ENCODE assay signal across 8 mouse cellular contexts in the genomic region with DNA sequence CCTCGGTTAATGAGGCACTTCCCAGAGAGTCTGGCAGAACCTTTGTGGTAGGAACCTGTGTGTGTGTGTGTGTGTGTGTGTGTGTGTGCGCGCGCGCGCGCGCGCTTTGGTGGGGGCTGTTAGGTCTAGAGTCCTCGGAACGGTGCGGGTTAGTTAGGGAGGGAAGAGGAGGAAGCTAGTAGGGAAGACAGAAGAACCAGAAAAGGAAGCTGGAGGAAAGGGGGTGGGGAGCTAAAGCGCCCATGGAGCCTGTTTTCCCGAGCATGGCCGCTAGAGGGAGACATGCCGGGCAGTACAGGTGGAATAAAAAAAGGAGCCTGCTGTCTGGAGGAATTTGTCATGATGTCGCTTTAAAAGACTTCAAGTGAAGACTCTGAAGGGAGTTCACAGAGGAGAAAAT. TPM values are rescaled to one million over a fixed set of nuclear protein-coding genes. Genes with fewer than 3 reads are reported as not detected.
DNase-seq lines count a peak whose midpoint lies in the region; ATAC-seq and TF ChIP-seq lines count a peak whose summit lies in the region.

No protein-coding gene starts in this region.

- ATAC-seq in embryonic facial prominence, embryonic 12.5 days (ENCODE audit: insufficient number of reproducible peaks, insufficient read depth, low FRiP score, low TSS enrichment): no peak
- no peak for ATAC-seq in heart, postnatal 0 days (ENCODE audit: insufficient read depth, low read depth)
- no peak for ATAC-seq in liver, embryonic 14.5 days (ENCODE audit: insufficient read depth)

- TF ChIP-seq POLR2A in olfactory bulb, adult 2 months (IDR thresholded peaks at IDR 0.05; ENCODE audit: insufficient read depth, low read depth, low read length): no peak

- H3K4me2 ChIP-seq in embryonic facial prominence, embryonic 12.5 days (replicated peaks): peak overlapping the region; percentile 54
- H3K4me2 ChIP-seq in heart, postnatal 0 days (ENCODE audit: low read depth, low read length): peak overlapping the region; percentile 23; the same call in 1 of the 2 replicates
- H3K4me2 ChIP-seq in liver, embryonic 14.5 days (ENCODE audit: low read depth): no peak overlapping the region

- no peaks in the 10 kb centered on the region for H3K36me3 ChIP-seq in C2C12 (ENCODE audit: control insufficient read depth, insufficient read depth)
- H3K36me3 ChIP-seq in embryonic facial prominence, embryonic 12.5 days: no peaks in the 10 kb centered on the region
- no peaks in the 10 kb centered on the region for H3K36me3 ChIP-seq in heart, postnatal 0 days (replicated peaks; ENCODE audit: control insufficient read depth, insufficient read depth, low read length)
- H3K36me3 ChIP-seq in liver, embryonic 14.5 days (replicated peaks; ENCODE audit: control insufficient read depth, insufficient read depth, low read depth): no peaks in the 10 kb centered on the region

- DNase-seq in adrenal gland, postnatal 10 days: peak; percentile 78
- peak; percentile 29 for DNase-seq in heart, postnatal 0 days (ENCODE audit: low spot score)
- peak; percentile 50 to 61 for DNase-seq in kidney, postnatal 25 days
- peak in 1 of 3 experiments; percentile 6 for DNase-seq in liver, embryonic 14.5 days (ENCODE audit: low read depth in 3 of 3, low spot score in 3 of 3)
- DNase-seq in spleen, postnatal 36 days (ENCODE audit: low spot score in 2 of 2): no peak

- no peaks in the 10 kb centered on the region for H3K79me2 ChIP-seq in C2C12 (ENCODE audit: control insufficient read depth, insufficient read depth)

- peaks cover 8% of the 10 kb centered on the region; the same call in 1 of the 2 replicates for H3K4me1 ChIP-seq in embryonic facial prominence, embryonic 12.5 days
- no peaks in the 10 kb centered on the region; the same call in 1 of the 2 replicates for H3K4me1 ChIP-seq in heart, postnatal 0 days (ENCODE audit: control insufficient read depth, insufficient read depth)
- H3K4me1 ChIP-seq in liver, embryonic 14.5 days (replicated peaks; ENCODE audit: control insufficient read depth in 2 of 2, insufficient read depth in 2 of 2, low read length in 1 of 2): no peaks in the 10 kb centered on the region
- peaks cover 14% of the 10 kb centered on the region for H3K4me1 ChIP-seq in olfactory bulb, adult 2 months (ENCODE audit: control insufficient read depth, insufficient read depth, low read length)

- no peak for TF ChIP-seq EP300 in heart, postnatal 0 days (IDR thresholded peaks at IDR 0.05; ENCODE audit: low read depth)
- TF ChIP-seq EP300 in liver, embryonic 14.5 days (IDR thresholded peaks at IDR 0.05; ENCODE audit: low read depth): no peak

- H3ac ChIP-seq in C2C12 (ENCODE audit: control insufficient read depth, insufficient read length, low read depth): no peak overlapping the region

- H3K79me3 ChIP-seq in C2C12 (ENCODE audit: low read depth): no peaks in the 10 kb centered on the region

- 1% methylated on average over 17 of the region's 17 CpGs for whole genome bisulfite sequencing in embryonic facial prominence, embryonic 12.5 days
- under 1% methylated on average over 17 of the region's 17 CpGs for WGBS in heart, postnatal 0 days
- WGBS in liver, embryonic 14.5 days (ENCODE audit: insufficient replicate concordance): 0% methylated on average over 17 of the region's 17 CpGs
- WGBS in olfactory bulb, adult 2 months: 1% methylated on average over 17 of the region's 17 CpGs

- peak; percentile 39 for TF ChIP-seq CTCF in C2C12 (IDR thresholded peaks at IDR 0.05; ENCODE audit: control insufficient read depth, insufficient read depth, insufficient read length)
- peak; percentile 61 for TF ChIP-seq CTCF in heart, postnatal 0 days (IDR thresholded peaks at IDR 0.05; ENCODE audit: low read depth)
- TF ChIP-seq CTCF in liver, embryonic 14.5 days (IDR thresholded peaks at IDR 0.05; ENCODE audit: low read depth): peak; percentile 78
- peak; percentile 83; the same call in 1 of the 2 replicates for TF ChIP-seq CTCF in olfactory bulb, adult 2 months (IDR thresholded peaks at IDR 0.05; ENCODE audit: insufficient read depth, low read depth, low read length)

- H3K9ac ChIP-seq in embryonic facial prominence, embryonic 12.5 days: no peak overlapping the region
- no peak overlapping the region for H3K9ac ChIP-seq in heart, postnatal 0 days (replicated peaks; ENCODE audit: low read depth, low read length)
- H3K9ac ChIP-seq in liver, embryonic 14.5 days (replicated peaks): no peak overlapping the region

- H3K4me3 ChIP-seq in C2C12 (ENCODE audit: insufficient read depth, poor library complexity, severe bottlenecking): no peak overlapping the region
- H3K4me3 ChIP-seq in embryonic facial prominence, embryonic 12.5 days: peak overlapping the region; percentile 13; the same call in 1 of the 2 replicates
- no peak overlapping the region for H3K4me3 ChIP-seq in heart, postnatal 0 days (ENCODE audit: low read depth, low read length)
- no peak overlapping the region for H3K4me3 ChIP-seq in liver, embryonic 14.5 days (ENCODE audit: insufficient read depth in 1 of 2, low read depth in 2 of 2, low read length in 2 of 2)
- peak overlapping the region; percentile 29 for H3K4me3 ChIP-seq in olfactory bulb, adult 2 months (ENCODE audit: insufficient read depth, low read depth, low read length)

- no peaks in the 10 kb centered on the region for H3K9me3 ChIP-seq in embryonic facial prominence, embryonic 12.5 days
- no peaks in the 10 kb centered on the region for H3K9me3 ChIP-seq in heart, postnatal 0 days (replicated peaks; ENCODE audit: control insufficient read depth, low read length)
- H3K9me3 ChIP-seq in liver, embryonic 14.5 days (ENCODE audit: control insufficient read depth, low read length): no peaks in the 10 kb centered on the region

- H3K27ac ChIP-seq in embryonic facial prominence, embryonic 12.5 days: no peak overlapping the region
- no peak overlapping the region for H3K27ac ChIP-seq in heart, postnatal 0 days (ENCODE audit: low read depth)
- no peak overlapping the region for H3K27ac ChIP-seq in liver, embryonic 14.5 days
- no peak overlapping the region for H3K27ac ChIP-seq in olfactory bulb, adult 2 months (ENCODE audit: insufficient read depth, low read depth, low read length)

- H3K27me3 ChIP-seq in C2C12 (ENCODE audit: control insufficient read depth, insufficient read depth, insufficient read length): no peaks in the 10 kb centered on the region
- peaks cover 67% of the 10 kb centered on the region for H3K27me3 ChIP-seq in embryonic facial prominence, embryonic 12.5 days
- H3K27me3 ChIP-seq in heart, postnatal 0 days (ENCODE audit: control insufficient read depth, insufficient read depth, low read length): peaks cover 65% of the 10 kb centered on the region
- H3K27me3 ChIP-seq in liver, embryonic 14.5 days (ENCODE audit: control insufficient read depth, insufficient read depth, low read length): peaks cover 29% of the 10 kb centered on the region

TF ChIP-seq in C2C12, 6 proteins besides CTCF, POLR2A, EP300 and RAD21:
- TF ChIP-seq MYOG (IDR thresholded peaks at IDR 0.05; ENCODE audit: control insufficient read depth, extremely low read depth, insufficient read length) (no peak), CEBPB (IDR thresholded peaks at IDR 0.05; ENCODE audit: low read depth) (no peak), MYOD1 (IDR thresholded peaks at IDR 0.05; ENCODE audit: control insufficient read depth, insufficient read length, low read depth) (no peak)

RNA-seq across cellular contexts. Expression of a gene that starts 1.2 kb away (rescaled TPM):
- 0.54 TPM for polyA plus RNA-seq in C2C12 (2012; fragmentation: generic; extraction: Trizol)
- 1 to 10 TPM; 3.5 to 5.4 TPM for total RNA-seq in adrenal gland, postnatal 10 days (2021)
- polyA plus RNA-seq in embryonic facial prominence, embryonic 12.5 days (2016; fragmentation: Nextera tagmentation; extraction: Ambion mirVana): 3.6 and 3.9 TPM in 2 replicates
- 0.27 and 0.46 TPM in 2 replicates for total RNA-seq in heart, postnatal 0 days (2014; rRNA removed; ENCODE audit: low replicate concordance)
- 0.26 and 0.46 TPM in 2 replicates for polyA plus RNA-seq in heart, postnatal 0 days (2015; fragmentation: Nextera tagmentation; extraction: Ambion mirVana)
- polyA plus RNA-seq in liver, embryonic 14.5 days (2012; rRNA removed): 0.02 and 0.03 TPM in 2 replicates
- polyA plus RNA-seq in liver, embryonic 14.5 days (2014; fragmentation: Nextera tagmentation; extraction: Ambion mirVana): not detected in 2 replicates
- not detected in 2 replicates for polyA plus RNA-seq in olfactory bulb, adult 2 months (2012; ENCODE audit: insufficient read depth, insufficient read length, low replicate concordance, missing spikeins)

Comparison
In these comparisons a context has a peak if more than half of its experiments do, and no peak if none do; other contexts are left out.
1. H3K4me3 ChIP-seq: peak in embryonic facial prominence, embryonic 12.5 days (single experiment) and olfactory bulb, adult 2 months (single experiment); none in C2C12 (single experiment), heart, postnatal 0 days (single experiment) and liver, embryonic 14.5 days (0 of 2).
2. DNase-seq: peak in adrenal gland, postnatal 10 days (single experiment), heart, postnatal 0 days (single experiment) and kidney, postnatal 25 days (2 of 2); none in spleen, postnatal 36 days (0 of 2).
3. Peak in every context shown above with its lines, with median percentiles within 50 percentile points of each other: CTCF ChIP-seq.